ENCODE assay signal across 8 mouse cellular contexts in genomic region chr19:15923426-15923825, GRCm38 (mm10). TPM values are rescaled to one million over a fixed set of nuclear protein-coding genes. Genes with fewer than 3 reads are reported as not detected.
A peak's percentile ranks its signal among the peaks of the same experiment; 100 is the strongest.
DNase-seq lines count a peak whose midpoint lies in the region; ATAC-seq and TF ChIP-seq lines count a peak whose summit lies in the region.

No protein-coding gene starts in this region.

- TF ChIP-seq POLR2A in embryonic fibroblast, embryonic 13.5 days (IDR thresholded peaks at IDR 0.05; ENCODE audit: low read depth, low read length), result peak; percentile 93

- peak overlapping the region; percentile 52 for H3K4me2 ChIP-seq in hindbrain, embryonic 11.5 days (replicated peaks; ENCODE audit: low read depth, low read length)
- H3K4me2 ChIP-seq in limb, embryonic 12.5 days, result peak overlapping the region; percentile 88
- peak overlapping the region; percentile 81 for H3K4me2 ChIP-seq in midbrain, embryonic 12.5 days (replicated peaks)

- H3K4me1 ChIP-seq in embryonic fibroblast, embryonic 13.5 days (ENCODE audit: control insufficient read depth, insufficient read depth, low read length), result peaks cover 2% of the 10 kb centered on the region; the same call in 1 of the 2 replicates
- no peaks in the 10 kb centered on the region for H3K4me1 ChIP-seq in hindbrain, embryonic 11.5 days (replicated peaks; ENCODE audit: control insufficient read depth, insufficient read depth, low read length)
- H3K4me1 ChIP-seq in limb, embryonic 12.5 days (replicated peaks), result peaks cover 17% of the 10 kb centered on the region
- peaks cover 31% of the 10 kb centered on the region for H3K4me1 ChIP-seq in midbrain, embryonic 12.5 days

- DNase-seq in cerebellum, postnatal 14 days, result peak; percentile 17 to 20
- DNase-seq in cerebellum, adult 11 months, result no peak
- DNase-seq in R1 (ENCODE audit: low read depth, low spot score), result peak; percentile 26
- peak; percentile 30 for DNase-seq in hindbrain, embryonic 11.5 days (ENCODE audit: low spot score)
- peak; percentile 22 for DNase-seq in thymus, postnatal 14 days

- no peaks in the 10 kb centered on the region for H3K36me3 ChIP-seq in hindbrain, embryonic 11.5 days (ENCODE audit: control insufficient read depth, insufficient read depth, low read length)
- peaks cover 16% of the 10 kb centered on the region for H3K36me3 ChIP-seq in limb, embryonic 12.5 days
- H3K36me3 ChIP-seq in midbrain, embryonic 12.5 days, result peaks cover 8% of the 10 kb centered on the region

- H3K9me3 ChIP-seq in hindbrain, embryonic 11.5 days (ENCODE audit: control insufficient read depth, low read length), result no peaks in the 10 kb centered on the region
- H3K9me3 ChIP-seq in limb, embryonic 12.5 days, result no peaks in the 10 kb centered on the region
- H3K9me3 ChIP-seq in midbrain, embryonic 12.5 days, result no peaks in the 10 kb centered on the region

- ATAC-seq in hindbrain, embryonic 11.5 days (ENCODE audit: low FRiP score), result no peak
- ATAC-seq in limb, embryonic 12.5 days (ENCODE audit: insufficient number of reproducible peaks, insufficient read depth, low FRiP score, low TSS enrichment, low read depth), result no peak
- no peak for ATAC-seq in midbrain, embryonic 12.5 days (ENCODE audit: low FRiP score, low read depth)

- peak overlapping the region; percentile 78 for H3K4me3 ChIP-seq in embryonic fibroblast, embryonic 13.5 days (ENCODE audit: insufficient read depth, low read length)
- peak overlapping the region; percentile 62 for H3K4me3 ChIP-seq in hindbrain, embryonic 11.5 days (ENCODE audit: low read depth, low read length)
- H3K4me3 ChIP-seq in limb, embryonic 12.5 days (replicated peaks), result peak overlapping the region; percentile 66
- H3K4me3 ChIP-seq in midbrain, embryonic 12.5 days, result peak overlapping the region; percentile 66

- no peaks in the 10 kb centered on the region for H3K27me3 ChIP-seq in hindbrain, embryonic 11.5 days (ENCODE audit: control insufficient read depth, insufficient read depth, low read length)
- no peaks in the 10 kb centered on the region for H3K27me3 ChIP-seq in limb, embryonic 12.5 days
- peaks cover 9% of the 10 kb centered on the region; the same call in 1 of the 2 replicates for H3K27me3 ChIP-seq in midbrain, embryonic 12.5 days

- 36% methylated on average over 9 of the region's 9 CpGs for WGBS in hindbrain, embryonic 11.5 days
- WGBS in limb, embryonic 12.5 days, result 34% methylated on average over 9 of the region's 9 CpGs
- 44% methylated on average over 9 of the region's 9 CpGs for WGBS in midbrain, embryonic 12.5 days

- peak overlapping the region; percentile 83 for H3K27ac ChIP-seq in embryonic fibroblast, embryonic 13.5 days (ENCODE audit: insufficient read depth, low read length)
- no peak overlapping the region for H3K27ac ChIP-seq in hindbrain, embryonic 11.5 days (ENCODE audit: low read depth, low read length)
- H3K27ac ChIP-seq in limb, embryonic 12.5 days, result no peak overlapping the region
- no peak overlapping the region for H3K27ac ChIP-seq in midbrain, embryonic 12.5 days (replicated peaks)

- TF ChIP-seq CTCF in embryonic fibroblast, embryonic 13.5 days (IDR thresholded peaks at IDR 0.05; ENCODE audit: borderline replicate concordance, insufficient read depth, low read length), result no peak

- no peak overlapping the region; the same call in 1 of the 2 replicates for H3K9ac ChIP-seq in hindbrain, embryonic 11.5 days (ENCODE audit: low read depth, low read length)
- H3K9ac ChIP-seq in limb, embryonic 12.5 days (replicated peaks), result no peak overlapping the region
- peak overlapping the region; percentile 71 for H3K9ac ChIP-seq in midbrain, embryonic 12.5 days (replicated peaks)

RNA-seq across cellular contexts. Expression of gene Psat1, which starts 23.7 kb away (rescaled TPM):
- polyA plus RNA-seq in embryonic fibroblast, embryonic 13.5 days (2011; ENCODE audit: insufficient read length, low read depth, missing spikeins), result 295 and 364 TPM in 2 replicates
- 107 and 116 TPM in 2 replicates for polyA plus RNA-seq in hindbrain, embryonic 11.5 days (2014; fragmentation: Nextera tagmentation; extraction: Ambion mirVana)
- 71.0 and 73.3 TPM in 2 replicates for polyA plus RNA-seq in limb, embryonic 12.5 days (2016; fragmentation: Nextera tagmentation; extraction: Ambion mirVana)
- polyA plus RNA-seq in midbrain, embryonic 12.5 days (2016; fragmentation: Nextera tagmentation; extraction: Ambion mirVana), result 99.6 and 120 TPM in 2 replicates
